Mouse (Mus musculus): ENCODE data around the gene Tmprss11g. TPM values are rescaled to one million over a fixed set of nuclear protein-coding genes. Genes with fewer than 3 reads are reported as not detected.

Gene Tmprss11g
- total RNA-seq (2012; rRNA removed) (not detected in 2 replicates), polyA plus RNA-seq (2012; ENCODE audit: insufficient read depth in 1 of 2, insufficient read length in 2 of 2, low read depth in 1 of 2, low replicate concordance in 2 of 2, missing spikeins in 1 of 2) (not detected)

DNA sequence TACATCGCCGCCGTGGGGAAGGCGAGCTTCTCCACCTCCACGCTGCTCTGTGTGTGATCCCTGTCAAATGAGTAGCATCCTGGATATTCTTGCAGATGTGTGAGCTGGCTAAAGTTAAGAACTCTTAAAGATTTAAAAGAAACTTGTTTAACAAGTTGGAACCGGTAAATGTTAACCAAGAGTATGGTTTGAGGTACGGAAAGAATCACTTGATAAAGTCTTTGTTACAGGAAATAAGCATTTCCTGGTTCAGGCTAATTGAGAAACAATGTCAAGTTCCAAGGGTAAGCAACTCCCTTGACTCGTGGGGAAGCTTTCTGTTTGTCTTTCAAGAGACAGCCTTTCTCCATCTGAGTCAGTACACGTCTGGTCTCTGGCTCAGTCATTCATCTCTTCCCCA is at the start of gene Tmprss11g:
Tmprss11g (minus strand) TSS at position 101 of the 400 bp plus-strand sequence.
- DNase-seq (ENCODE audit: low read depth, low spot score) = no peak
- Histone ChIP-seq H3K9ac (ENCODE audit: control insufficient read depth, low read depth, low read length, poor library complexity, severe bottlenecking) (no peak within 1 kb of the TSS), H3K4me1 (ENCODE audit: control insufficient read depth in 1 of 2, insufficient read depth in 2 of 2, low read length in 2 of 2) (no peaks in the 10 kb centered on the region), H3K4me3 (ENCODE audit: control insufficient read depth in 1 of 2, insufficient read depth in 1 of 2, low read depth in 2 of 2, low read length in 2 of 2) (no peak within 1 kb of the TSS), H3K36me3 (ENCODE audit: control insufficient read depth in 1 of 2, insufficient read depth in 2 of 2, low read length in 2 of 2) (no peaks in the 10 kb centered on the region), H3K9me3 (replicated peaks; ENCODE audit: insufficient read depth, low read length) (no peaks in the 10 kb centered on the region), H3K27me3 (ENCODE audit: control insufficient read depth in 1 of 2, insufficient read depth in 2 of 2, low read length in 2 of 2) (no peaks in the 10 kb centered on the region), H3K79me2 (ENCODE audit: control insufficient read depth, insufficient read depth, low read length, poor library complexity) (no peaks in the 10 kb centered on the region), H3K27ac (ENCODE audit: control insufficient read depth, low read depth, low read length) (no peak within 1 kb of the TSS)
- TF ChIP-seq SIN3A (IDR thresholded peaks at IDR 0.05; ENCODE audit: low read length) (no peak), MYB (IDR thresholded peaks at IDR 0.05; ENCODE audit: low read depth, low read length) (no peak), CTCF (IDR thresholded peaks at IDR 0.05 in 2 of 3, conservative IDR thresholded peaks at IDR 0.05 in 1 of 3; ENCODE audit: control insufficient read depth in 1 of 3, insufficient read depth in 1 of 3, low read depth in 2 of 3, low read length in 3 of 3, poor library complexity in 1 of 3, severe bottlenecking in 1 of 3) (no peak), E2F4 (IDR thresholded peaks at IDR 0.05; ENCODE audit: borderline replicate concordance, low read depth, low read length) (no peak), POLR2AphosphoS5 (IDR thresholded peaks at IDR 0.05; ENCODE audit: borderline replicate concordance, low read depth, low read length) (no peak), USF1 (IDR thresholded peaks at IDR 0.05; ENCODE audit: low read depth, low read length) (no peak), ELF1 (IDR thresholded peaks at IDR 0.05; ENCODE audit: low read depth, low read length) (no peak), GATA1 (IDR thresholded peaks at IDR 0.05; ENCODE audit: low read depth, low read length) (no peak), TBP (IDR thresholded peaks at IDR 0.05; ENCODE audit: low read depth, low read length) (no peak), ZC3H11A (IDR thresholded peaks at IDR 0.05; ENCODE audit: low read depth, low read length) (no peak), NRF1 (IDR thresholded peaks at IDR 0.05; ENCODE audit: insufficient read depth, low read depth, low read length, poor library complexity, severe bottlenecking) (no peak), ETS1 (IDR thresholded peaks at IDR 0.05; ENCODE audit: low read depth, low read length) (no peak), GABPA (IDR thresholded peaks at IDR 0.05; ENCODE audit: low read depth, low read length) (no peak)

DNA sequence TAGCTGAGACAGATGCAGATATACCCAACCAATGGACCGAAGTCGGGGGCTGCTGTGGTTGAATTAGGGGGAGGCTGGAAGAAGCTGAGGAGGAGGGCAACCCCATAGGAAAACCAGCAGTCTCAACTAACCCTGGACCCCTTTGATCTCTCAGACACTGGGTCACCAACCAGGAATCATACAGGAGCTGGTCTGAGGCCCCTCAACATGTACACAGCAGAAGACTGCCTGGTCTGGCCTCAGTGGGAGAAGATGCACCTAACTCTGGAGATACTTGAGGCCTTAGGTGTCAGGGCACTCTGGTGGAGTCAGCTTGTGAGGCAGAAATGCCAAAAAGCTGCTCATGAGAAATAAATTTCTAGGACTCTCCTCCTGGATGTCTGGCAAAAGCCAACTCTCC is 28.3 kb upstream of the Tmprss11g start:
- H3K36me3 ChIP-seq (ENCODE audit: control insufficient read depth in 1 of 2, insufficient read depth in 2 of 2, low read length in 2 of 2) = no peaks in the 10 kb centered on the region
- H3K4me3 ChIP-seq (ENCODE audit: control insufficient read depth in 1 of 2, insufficient read depth in 1 of 2, low read depth in 2 of 2, low read length in 2 of 2) = no peak overlapping the region
- H3K9ac ChIP-seq (ENCODE audit: control insufficient read depth, low read depth, low read length, poor library complexity, severe bottlenecking) = no peak overlapping the region
- no peak for TF ChIP-seq CHD2 (IDR thresholded peaks at IDR 0.05; ENCODE audit: low read length)
- no peak for TF ChIP-seq E2F4 (IDR thresholded peaks at IDR 0.05; ENCODE audit: borderline replicate concordance, low read depth, low read length)
- no peak for TF ChIP-seq CTCF (IDR thresholded peaks at IDR 0.05 in 2 of 3, conservative IDR thresholded peaks at IDR 0.05 in 1 of 3; ENCODE audit: control insufficient read depth in 1 of 3, insufficient read depth in 1 of 3, low read depth in 2 of 3, low read length in 3 of 3, poor library complexity in 1 of 3, severe bottlenecking in 1 of 3)
- no peak for TF ChIP-seq NELFE (IDR thresholded peaks at IDR 0.05; ENCODE audit: low read depth, low read length)
- no peak for TF ChIP-seq ETS1 (IDR thresholded peaks at IDR 0.05; ENCODE audit: low read depth, low read length)
- no peak for TF ChIP-seq SIN3A (IDR thresholded peaks at IDR 0.05; ENCODE audit: low read length)
- no peaks in the 10 kb centered on the region for H3K27me3 ChIP-seq (ENCODE audit: control insufficient read depth in 1 of 2, insufficient read depth in 2 of 2, low read length in 2 of 2)
- no peaks in the 10 kb centered on the region for H3K79me2 ChIP-seq (ENCODE audit: control insufficient read depth, insufficient read depth, low read length, poor library complexity)
- H3K4me1 ChIP-seq (ENCODE audit: control insufficient read depth in 1 of 2, insufficient read depth in 2 of 2, low read length in 2 of 2) = no peaks in the 10 kb centered on the region
- H3K9me3 ChIP-seq (replicated peaks; ENCODE audit: insufficient read depth, low read length) = no peaks in the 10 kb centered on the region
- DNase-seq (ENCODE audit: low read depth, low spot score) = no peak
- no peak overlapping the region for H3K27ac ChIP-seq (ENCODE audit: control insufficient read depth, low read depth, low read length)

Data from MEL (cell line).